11 mouse cellular contexts compared by ENCODE assay signal in genomic region chr4:106810039-106810438, GRCm38 (mm10). TPM values are rescaled to one million over a fixed set of nuclear protein-coding genes. Genes with fewer than 3 reads are reported as not detected.
DNase-seq lines count a peak whose midpoint lies in the region; ATAC-seq and TF ChIP-seq lines count a peak whose summit lies in the region.
"Had no signal": no experiment of that assay in that cellular context is flagged by ENCODE, and none has a peak within 500 bp of the region (broad histone marks: within the 10 kb centered on the region; RNA-seq: fewer than 3 reads in every experiment).

No protein-coding gene starts in this region.

- H3K4me2 ChIP-seq in lung, postnatal 0 days (replicated peaks; ENCODE audit: low read depth, low read length) = no peak overlapping the region
- no peak overlapping the region for H3K4me2 ChIP-seq in hindbrain, embryonic 13.5 days
- H3K4me2 ChIP-seq: forebrain, embryonic 13.5 days had no signal

- peak; percentile 44; the same call in 1 of the 2 replicates for TF ChIP-seq CTCF in cerebellum, adult 2 months (IDR thresholded peaks at IDR 0.05; ENCODE audit: borderline replicate concordance, insufficient read depth, low read depth, low read length)
- peak; percentile 63 for TF ChIP-seq CTCF in lung, postnatal 0 days (IDR thresholded peaks at IDR 0.05)

- WGBS in cerebellum, adult 2 months = 89% methylated on average over 6 of the region's 6 CpGs
- WGBS in lung, postnatal 0 days = 90% methylated on average over 6 of the region's 6 CpGs
- WGBS in hindbrain, embryonic 13.5 days = 91% methylated on average over 6 of the region's 6 CpGs

- no peak overlapping the region for H3K27ac ChIP-seq in cerebellum, adult 2 months (ENCODE audit: insufficient read depth, low read length)
- no peak overlapping the region for H3K27ac ChIP-seq in lung, postnatal 0 days (ENCODE audit: low read length)
- no peak overlapping the region for H3K27ac ChIP-seq in hindbrain, embryonic 13.5 days
- H3K27ac ChIP-seq: forebrain, embryonic 13.5 days had no signal

- H3K4me3 ChIP-seq in cerebellum, adult 2 months (replicated peaks; ENCODE audit: insufficient read depth, low read depth, low read length) = no peak overlapping the region
- no peak overlapping the region for H3K4me3 ChIP-seq in lung, postnatal 0 days (ENCODE audit: low read depth, low read length)
- H3K4me3 ChIP-seq in hindbrain, embryonic 13.5 days = no peak overlapping the region
- H3K4me3 ChIP-seq: forebrain, embryonic 13.5 days; megakaryocyte, embryonic 14.5 days had no signal

- no peaks in the 10 kb centered on the region for H3K4me1 ChIP-seq in cerebellum, adult 2 months (ENCODE audit: control insufficient read depth, insufficient read depth, low read length)
- no peaks in the 10 kb centered on the region for H3K4me1 ChIP-seq in lung, postnatal 0 days (ENCODE audit: insufficient read depth, low read depth, low read length)
- H3K4me1 ChIP-seq in hindbrain, embryonic 13.5 days (replicated peaks) = peaks cover 1% of the 10 kb centered on the region

- TF ChIP-seq POLR2A in cerebellum, adult 2 months (IDR thresholded peaks at IDR 0.05; ENCODE audit: borderline replicate concordance, insufficient read depth, low read length) = no peak

- no peaks in the 10 kb centered on the region for H3K9me3 ChIP-seq in lung, postnatal 0 days (ENCODE audit: low read length)
- no peaks in the 10 kb centered on the region for H3K9me3 ChIP-seq in hindbrain, embryonic 13.5 days
- H3K9me3 ChIP-seq: forebrain, embryonic 13.5 days had no signal

- no peak overlapping the region for H3K9ac ChIP-seq in lung, postnatal 0 days (replicated peaks; ENCODE audit: low read depth)
- no peak overlapping the region for H3K9ac ChIP-seq in hindbrain, embryonic 13.5 days
- H3K9ac ChIP-seq: forebrain, embryonic 13.5 days had no signal

- no peaks in the 10 kb centered on the region for H3K27me3 ChIP-seq in cerebellum, adult 2 months (ENCODE audit: control insufficient read depth, insufficient read depth, low read length)
- H3K27me3 ChIP-seq in lung, postnatal 0 days (replicated peaks; ENCODE audit: insufficient read depth, low read length) = no peaks in the 10 kb centered on the region
- no peaks in the 10 kb centered on the region for H3K27me3 ChIP-seq in splenic B cell, adult 2 months (ENCODE audit: control insufficient read depth, insufficient read depth, low read length, poor library complexity, severe bottlenecking)
- peaks cover 10% of the 10 kb centered on the region for H3K27me3 ChIP-seq in hindbrain, embryonic 13.5 days
- H3K27me3 ChIP-seq: megakaryocyte, embryonic 14.5 days had no signal

- no peak for TF ChIP-seq EP300 in lung, postnatal 0 days (IDR thresholded peaks at IDR 0.05)

- no peak for ATAC-seq in cerebellum, adult (ENCODE audit: insufficient number of reproducible peaks, low FRiP score, low TSS enrichment)
- no peak for ATAC-seq in lung, postnatal 0 days
- ATAC-seq in hindbrain, embryonic 13.5 days (ENCODE audit: low FRiP score) = no peak
- ATAC-seq: forebrain, embryonic 13.5 days had no signal

- no peaks in the 10 kb centered on the region for H3K36me3 ChIP-seq in lung, postnatal 0 days (ENCODE audit: insufficient read depth, low read length)
- H3K36me3 ChIP-seq in splenic B cell, adult 2 months (ENCODE audit: control insufficient read depth, insufficient read depth, low read length, poor library complexity, severe bottlenecking) = no peaks in the 10 kb centered on the region
- no peaks in the 10 kb centered on the region for H3K36me3 ChIP-seq in hindbrain, embryonic 13.5 days

- DNase-seq in cerebellum, adult 2 months = no peak
- DNase-seq in lung, postnatal 0 days (ENCODE audit: low spot score) = no peak
- no peak for DNase-seq in lung, adult 18-20 months
- DNase-seq in ZHBTc4 (ENCODE audit: low read depth, low spot score) = peak; percentile 65
- DNase-seq in splenic B cell, adult 2 months (ENCODE audit: low read depth, low spot score) = peak; percentile 52
- DNase-seq in urinary bladder, adult 18-20 months (ENCODE audit: low spot score in 2 of 2) = no peak
- DNase-seq: kidney, adult 18-20 months had no signal

RNA-seq across cellular contexts. Expression of gene Acot11, which starts 5.2 kb away (rescaled TPM):
- polyA plus RNA-seq in cerebellum, adult 2 months (2012; rRNA removed) = 32.5 and 32.7 TPM in 2 replicates
- 0.93 and 0.96 TPM in 2 replicates for polyA plus RNA-seq in lung, postnatal 0 days (2015; fragmentation: Nextera tagmentation; extraction: Ambion mirVana)
- polyA plus RNA-seq in hindbrain, embryonic 13.5 days (2015; fragmentation: Nextera tagmentation; extraction: Ambion mirVana) = 1.3 and 1.5 TPM in 2 replicates

Comparison
In these comparisons a context has a peak if more than half of its experiments do, and no peak if none do; other contexts are left out.
1. DNase-seq: peak in ZHBTc4 (single experiment) and splenic B cell, adult 2 months (single experiment); none in cerebellum, adult 2 months (0 of 2), lung, postnatal 0 days (single experiment), lung, adult 18-20 months (0 of 2) and urinary bladder, adult 18-20 months (0 of 2).
2. RNA of gene Acot11, which starts 5.2 kb away (polyA plus RNA-seq): 32.5 to 32.7 TPM in cerebellum, adult 2 months; 1.3 to 1.5 TPM in hindbrain, embryonic 13.5 days and 0.93 to 0.96 TPM in lung, postnatal 0 days; every median in the first group is over 10 times any median in the second.